Mouse (Mus musculus) left cerebral cortex, adult 2 months (tissue): ENCODE measurements around the gene Fermt2. TPM values are rescaled to one million over a fixed set of nuclear protein-coding genes. Genes with fewer than 3 reads are reported as not detected.

Experiments
- DNase-seq, 2 experiments: peaks; one replicate each; pipeline ENCODE4 v3.0.0; 2021 to 2022; ENCODE audit warnings: low spot score in 2 of 2, mixed read lengths in 1 of 2; ENCODE audit errors: extremely low spot score in 1 of 2
- H3K27ac ChIP-seq: fragments of 200-600 bp; 2 replicates; pipeline ENCODE4 v1.8.1; 2022
- H3K4me3 ChIP-seq: fragments of 200-600 bp; 2 replicates; pipeline ENCODE4 v1.8.1; 2022
- CTCF ChIP-seq: fragments of 200-600 bp; IDR thresholded peaks from 2 replicates; pipeline ENCODE4 v1.8.1; 2022; ENCODE audit warnings: antibody characterized with exemption, mild to moderate bottlenecking, moderate library complexity
- intact Hi-C: fragments of 180-260 bp; cut with DNase I; formaldehyde crosslinking; loops from one replicate; pipeline ENCODE4 v1.15.1; 2025
- total RNA-seq, 2 experiments: library from RNA; stranded (reverse); gene quantifications; 2 replicates each; pipeline ENCODE4 v1.2.3; 2021

Gene Fermt2
- total RNA-seq, 2 experiments from 2014 or later, result 98.1 to 105 TPM

DNA sequence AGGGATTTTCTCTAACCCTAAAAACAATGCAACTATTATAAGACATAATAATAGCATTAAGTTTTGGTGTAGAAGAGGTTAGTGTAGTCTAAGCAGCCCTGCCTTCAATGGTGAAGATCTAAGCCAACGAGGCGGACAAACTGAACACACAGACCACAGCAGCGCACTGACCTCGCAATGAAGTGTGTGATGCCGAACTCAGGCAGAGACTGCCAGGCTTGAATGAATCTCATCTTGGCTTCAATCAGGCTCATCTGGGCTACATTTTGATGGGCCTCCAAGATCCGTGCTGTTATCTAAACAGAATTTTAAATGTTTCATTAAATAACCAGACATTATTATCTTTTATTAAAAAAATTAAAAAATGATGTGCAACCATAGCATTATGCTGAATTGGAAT, 68.0 kb downstream of the Fermt2 start:
- intact Hi-C loops, result loop anchor here (5.0 kb wide), 2 partner anchors 65 to 140 kb away; no protein-coding TSS in a partner anchor
- no peak for TF ChIP-seq CTCF
- no peak for DNase-seq
- no peak overlapping the region for H3K4me3 ChIP-seq
- H3K27ac ChIP-seq, result no peak overlapping the region

DNA sequence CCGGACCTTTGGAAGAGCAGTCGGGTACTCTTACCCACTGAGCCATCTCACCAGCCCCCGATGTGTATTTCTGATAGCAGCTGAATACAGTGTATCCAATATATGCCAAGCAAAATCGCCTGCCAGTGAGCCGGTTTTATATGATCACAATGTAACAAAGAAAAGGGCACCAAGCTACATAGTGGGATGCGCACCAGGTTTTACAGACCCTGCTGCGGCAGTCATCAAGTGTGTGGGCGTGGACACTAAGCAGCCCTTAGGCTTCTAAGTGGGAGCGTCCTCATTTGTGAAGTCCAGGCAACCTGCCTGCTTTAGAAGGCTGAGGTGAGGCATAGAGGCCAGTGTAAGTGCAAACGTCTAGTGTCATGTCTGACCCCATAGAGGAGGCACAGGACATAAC, 69.4 kb downstream of the Fermt2 start:
- intact Hi-C loops, result loop anchor here (5.0 kb wide), 2 partner anchors 67 to 142 kb away; no protein-coding TSS in a partner anchor
- no peak; the same call in none of the 2 replicates for TF ChIP-seq CTCF
- DNase-seq, result no peak
- H3K27ac ChIP-seq, result no peak overlapping the region
- H3K4me3 ChIP-seq, result no peak overlapping the region

DNA sequence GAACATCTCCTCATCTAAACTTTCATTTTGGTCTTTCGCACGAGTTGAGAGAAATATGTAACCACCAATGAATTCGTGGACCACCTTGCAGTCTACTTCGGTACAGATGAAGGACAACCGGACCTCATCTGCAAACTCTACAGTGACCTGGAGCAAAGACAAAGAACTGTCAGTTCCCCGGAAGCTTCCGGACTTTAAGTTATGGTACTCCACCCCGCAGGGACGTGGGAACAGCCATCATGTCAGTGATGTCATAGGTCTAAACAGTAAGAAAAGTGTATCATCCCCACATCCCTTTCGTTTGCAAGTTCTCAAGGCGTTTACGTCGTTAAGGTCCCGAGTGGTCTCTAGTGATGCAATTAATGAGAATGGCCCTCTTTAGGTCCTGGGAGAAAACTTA, 70.0 kb downstream of the Fermt2 start:
- intact Hi-C loops, result loop anchor here (5.0 kb wide), 2 partner anchors 67 to 142 kb away; no protein-coding TSS in a partner anchor
- no peak for DNase-seq
- Histone ChIP-seq H3K4me3 (no peak overlapping the region), H3K27ac (no peak overlapping the region)
- no peak for TF ChIP-seq CTCF

DNA sequence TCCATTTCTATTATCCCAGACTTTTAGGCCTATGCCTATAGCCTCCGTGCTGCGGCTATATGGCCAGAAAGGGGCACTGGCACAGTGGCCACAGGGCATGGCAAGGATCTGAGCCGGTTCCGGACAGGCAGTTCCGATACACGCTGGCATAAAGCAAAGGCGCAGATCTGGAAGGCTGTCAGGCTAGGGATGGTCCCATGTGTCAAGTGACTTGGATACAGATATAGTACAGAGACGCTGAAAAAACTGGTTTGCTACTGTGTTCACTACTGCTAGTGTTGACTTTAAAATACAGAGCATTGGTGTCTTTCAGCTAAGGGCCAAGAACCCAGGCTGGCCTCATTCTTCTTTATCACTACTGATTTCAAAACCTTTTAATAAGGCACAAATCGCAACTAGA, 72.9 kb downstream of the Fermt2 start:
- TF ChIP-seq CTCF, result no peak
- Histone ChIP-seq H3K4me3 (no peak overlapping the region), H3K27ac (no peak overlapping the region)
- intact Hi-C loops, result no loop called here
- no peak for DNase-seq

DNA sequence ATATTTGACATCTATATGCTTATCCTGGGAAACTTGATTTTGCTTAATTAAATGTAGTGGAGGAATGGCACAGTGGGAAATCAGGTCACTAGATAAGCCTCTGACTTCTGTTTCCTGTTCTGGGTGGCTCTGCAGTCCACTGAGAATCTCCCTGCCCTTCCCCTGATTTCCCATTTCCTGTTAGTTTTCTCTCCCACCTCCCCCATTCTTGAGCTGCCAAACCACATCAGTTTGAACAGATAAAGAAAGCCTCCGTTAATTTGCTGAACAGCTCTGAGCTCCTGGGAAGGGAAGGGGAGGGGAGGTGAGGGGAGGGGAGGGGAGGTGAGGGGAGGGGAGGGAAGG, 73.4 kb downstream of the Fermt2 start:
- Histone ChIP-seq H3K4me3 (no peak overlapping the region), H3K27ac (no peak overlapping the region)
- intact Hi-C loops, result no loop called here
- TF ChIP-seq CTCF, result no peak
- no peak for DNase-seq

DNA sequence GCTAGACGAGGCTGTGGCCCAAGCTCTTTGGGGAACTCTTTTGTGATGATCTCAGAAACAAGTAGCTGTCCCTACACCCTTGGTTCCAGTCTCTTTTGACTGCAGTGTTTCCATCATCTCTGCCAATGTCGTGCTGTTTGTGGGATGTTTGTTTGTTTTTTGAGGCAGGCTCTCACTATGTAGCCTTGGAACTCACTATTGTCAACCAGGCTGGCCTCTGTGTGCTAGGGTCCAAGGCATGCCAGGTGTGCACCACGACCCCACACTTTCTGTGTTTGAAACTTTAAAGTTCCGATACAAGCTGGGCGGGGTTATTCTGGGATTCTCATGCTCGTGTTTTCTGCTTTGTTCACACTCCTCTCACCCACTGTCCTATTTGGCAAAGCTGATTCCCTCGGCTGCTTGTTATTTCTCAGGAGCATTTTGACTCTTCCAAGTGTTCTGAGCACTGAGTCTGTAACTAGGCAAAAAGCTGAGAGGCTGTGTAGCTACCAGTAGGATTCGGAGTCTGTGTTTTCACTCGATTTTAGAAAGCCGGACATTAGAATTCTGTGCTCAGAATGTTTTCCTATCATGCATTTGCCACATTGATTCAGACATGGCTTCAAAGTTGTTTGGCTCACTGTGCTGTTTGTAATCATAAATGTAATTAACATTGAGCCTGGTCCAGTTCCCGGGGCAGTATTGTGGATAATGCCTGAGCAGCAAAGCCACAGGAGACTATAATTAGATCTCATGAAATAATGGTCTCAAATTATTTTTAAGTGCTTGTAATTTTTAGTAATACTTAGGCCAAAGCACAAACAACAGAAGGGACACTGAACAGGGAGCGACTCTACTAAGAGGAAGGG, 74.0 kb downstream of the Fermt2 start:
- Histone ChIP-seq H3K4me3 (no peak overlapping the region), H3K27ac (no peak overlapping the region)
- no peak for DNase-seq
- no peak for TF ChIP-seq CTCF
- intact Hi-C loops, result no loop called here

DNA sequence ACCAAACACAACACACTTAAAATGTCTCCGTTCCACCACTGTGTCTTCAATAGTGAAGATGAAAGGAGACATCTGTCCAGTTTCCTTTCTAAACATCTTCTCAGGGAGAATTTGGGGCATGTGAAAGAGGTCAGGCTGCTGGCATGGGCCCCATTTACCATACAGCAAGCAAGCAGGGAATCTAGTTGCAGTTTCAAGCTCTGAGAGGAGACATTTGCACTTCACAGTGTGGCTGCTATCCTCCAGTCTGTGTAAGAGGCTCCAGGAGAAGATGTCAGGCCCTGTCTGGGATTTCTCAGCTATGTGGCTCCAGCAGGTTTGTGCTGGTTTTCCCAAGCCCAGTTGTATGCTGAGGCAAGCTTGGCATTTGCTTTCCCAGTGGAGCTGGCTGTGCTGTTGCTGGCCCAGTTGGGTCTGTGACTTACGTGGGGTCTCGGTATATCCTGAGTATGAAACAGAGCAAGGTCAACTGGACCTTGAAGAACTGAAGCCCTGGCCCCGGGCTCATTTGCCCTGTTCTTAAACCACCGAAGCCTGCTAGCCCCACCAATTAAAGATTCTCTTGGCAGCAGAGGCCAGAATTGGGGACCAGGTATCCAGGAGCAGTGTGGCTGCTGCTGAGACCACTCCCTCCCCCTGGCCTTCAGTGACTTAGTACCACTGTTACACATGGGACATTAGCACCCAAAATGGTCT, 76.2 kb downstream of the Fermt2 start:
- intact Hi-C loops, result no loop called here
- no peak overlapping the region for H3K27ac ChIP-seq

DNA sequence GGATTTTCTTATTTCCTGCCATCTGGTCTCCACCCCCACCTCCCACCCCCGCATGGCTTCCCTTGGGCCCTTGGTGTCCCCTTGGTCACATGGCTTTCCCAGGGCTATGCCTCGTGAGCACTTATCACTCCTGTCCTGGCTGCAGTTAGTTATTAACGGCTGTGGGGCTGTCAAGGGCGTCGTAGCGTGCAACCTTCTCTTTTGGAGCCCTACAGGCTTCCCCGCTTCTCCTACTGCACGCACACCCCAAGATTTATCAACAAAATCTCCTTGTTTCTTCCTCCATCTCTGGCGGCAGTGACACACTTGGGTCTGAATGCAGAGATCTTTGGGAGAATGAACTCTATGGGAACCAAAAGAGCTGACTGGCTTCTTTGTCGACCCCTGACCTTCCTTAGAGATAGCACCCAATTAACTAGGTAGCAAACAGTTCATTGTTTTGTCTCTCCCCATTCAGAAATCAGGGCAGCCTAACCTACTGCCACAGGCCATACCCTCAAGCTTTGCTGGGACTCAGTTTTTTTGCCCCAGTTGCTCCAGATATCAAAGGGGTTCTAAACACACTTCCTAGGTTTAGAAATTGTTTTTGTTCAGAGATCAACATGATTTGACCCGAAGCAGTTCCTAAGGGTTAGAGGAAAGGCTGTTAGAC, 76.9 kb downstream of the Fermt2 start:
- intact Hi-C loops, result no loop called here
- Histone ChIP-seq H3K4me3 (no peak overlapping the region), H3K27ac (no peak overlapping the region)
- no peak for DNase-seq
- TF ChIP-seq CTCF, result no peak

More for the DNA sequence above, 76.2 kb downstream of the Fermt2 start:
- no peak for TF ChIP-seq CTCF
- no peak overlapping the region for H3K4me3 ChIP-seq
- no peak for DNase-seq

DNA sequence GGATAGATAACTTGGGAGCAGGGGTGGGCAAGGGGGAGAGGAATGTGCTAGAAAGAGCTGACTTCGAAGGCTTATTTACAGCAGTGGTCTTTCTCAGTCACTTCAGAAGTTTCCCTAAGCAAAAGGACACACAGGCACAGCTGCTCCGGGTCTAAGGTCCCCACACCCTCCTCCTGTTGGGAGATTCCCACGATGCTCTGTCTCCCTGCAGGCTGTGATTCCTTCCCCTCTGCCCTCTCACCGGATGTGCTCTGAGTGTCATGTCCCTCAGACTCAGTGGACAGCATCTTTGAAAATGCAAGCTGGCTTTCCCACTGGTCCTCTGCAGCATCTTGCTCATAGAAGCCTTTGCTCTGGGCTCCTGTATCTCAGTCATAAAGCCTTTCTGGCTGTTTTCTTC, 77.8 kb downstream of the Fermt2 start:
- intact Hi-C loops, result no loop called here

DNA sequence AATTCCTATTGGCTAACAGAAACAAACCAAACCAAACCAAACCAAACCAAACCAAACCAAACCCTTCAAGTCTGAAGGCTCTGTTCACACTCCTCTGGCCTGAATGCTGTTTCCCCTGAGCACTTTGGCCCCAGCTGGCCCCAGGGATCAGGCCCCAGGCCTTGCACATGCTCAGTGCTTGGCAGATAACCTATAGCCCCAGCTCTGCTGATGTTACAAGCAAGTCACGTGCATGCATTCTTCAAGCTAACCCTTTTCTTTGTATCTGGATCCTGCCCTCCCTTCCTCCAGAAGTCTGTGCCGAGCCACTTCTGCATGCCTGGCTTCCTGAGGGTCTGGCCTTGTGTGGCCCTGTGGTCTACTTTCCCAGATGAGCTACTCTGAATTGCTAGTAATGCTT, 78.8 kb downstream of the Fermt2 start:
- intact Hi-C loops, result no loop called here
- DNase-seq, result no peak
- Histone ChIP-seq H3K4me3 (no peak overlapping the region), H3K27ac (no peak overlapping the region)
- no peak for TF ChIP-seq CTCF

More for the DNA sequence above, 77.8 kb downstream of the Fermt2 start:
- no peak for TF ChIP-seq CTCF
- no peak overlapping the region for H3K4me3 ChIP-seq
- DNase-seq, result no peak
- H3K27ac ChIP-seq, result no peak overlapping the region

DNA sequence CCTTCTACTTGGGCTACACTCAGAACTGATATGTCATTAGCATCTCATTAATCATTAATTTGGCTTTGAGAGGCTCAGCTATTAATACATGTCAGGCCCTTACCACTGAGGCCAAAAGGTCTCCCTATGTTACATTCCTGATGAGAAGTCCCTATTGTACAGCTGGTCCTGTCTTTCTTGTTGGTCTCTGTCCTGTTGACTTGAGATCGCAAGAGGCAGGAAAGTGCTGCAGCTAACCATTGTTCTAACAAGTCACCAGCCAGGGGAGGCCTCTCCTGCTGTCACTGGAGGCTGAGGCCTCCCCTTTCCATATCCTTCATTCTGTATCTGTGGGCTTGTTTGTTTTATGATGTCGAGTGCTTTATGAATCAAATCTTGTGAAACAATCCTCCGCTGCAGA, 83.1 kb downstream of the Fermt2 start:
- intact Hi-C loops, result no loop called here
- TF ChIP-seq CTCF, result no peak
- Histone ChIP-seq H3K27ac (no peak overlapping the region), H3K4me3 (no peak overlapping the region)
- DNase-seq, result no peak

DNA sequence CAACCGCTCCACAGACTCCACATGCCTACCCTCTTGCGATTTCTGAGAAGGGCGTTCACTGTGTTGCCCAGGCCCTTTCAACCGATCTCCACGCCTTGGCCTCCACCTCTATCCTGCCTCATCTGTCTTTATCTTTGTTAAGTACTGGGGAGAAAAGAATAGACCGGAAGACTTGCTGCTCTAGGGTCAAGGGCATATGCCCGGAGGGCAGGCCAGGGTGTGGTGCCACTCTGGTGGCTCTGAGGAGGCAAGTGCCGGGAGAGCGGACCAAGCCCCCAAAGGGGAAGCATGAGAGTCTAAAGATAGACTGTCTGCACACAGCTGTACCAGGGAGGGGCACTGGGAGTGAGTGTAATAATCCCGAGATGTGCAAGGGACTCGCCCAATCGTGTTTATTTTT, 84.5 kb downstream of the Fermt2 start:
- TF ChIP-seq CTCF, result no peak
- Histone ChIP-seq H3K4me3 (no peak overlapping the region), H3K27ac (no peak overlapping the region)
- intact Hi-C loops, result no loop called here
- DNase-seq, result no peak
